Mouse (Mus musculus): ENCODE measurements at regions not wholly inside any gene's neighbourhood (a gene's known extent, or its start where the extent isn't known, plus 50 kb on each side); places are given as distances from the start of the nearest gene placed in this dataset.

GRCm38 (mm10) chr3:99817965-99818364 lies 67.2 kb upstream of the Spag17 start:
- Histone ChIP-seq H3K9ac (peak overlapping the region; percentile 47; the same call in 1 of the 2 replicates), H3K27me3 (no peaks in the 10 kb centered on the region), H3K4me1 (replicated peaks) (peaks cover 10% of the 10 kb centered on the region; the same call in 1 of the 2 replicates), H3K4me2 (peak overlapping the region; percentile 5; the same call in 1 of the 2 replicates), H3K4me3 (no peak overlapping the region), H3K9me3 (no peaks in the 10 kb centered on the region), H3K36me3 (no peaks in the 10 kb centered on the region), H3K27ac (replicated peaks) (no peak overlapping the region)
- 39% methylated on average over 8 of the region's 8 CpGs for WGBS
- no peak for ATAC-seq (ENCODE audit: low read depth)

GRCm38 (mm10) chr3:99822735-99823134 lies 62.5 kb upstream of the Spag17 start:
- H3K9me3 ChIP-seq, result no peaks in the 10 kb centered on the region
- H3K4me3 ChIP-seq, result no peak overlapping the region
- H3K27me3 ChIP-seq, result no peaks in the 10 kb centered on the region
- H3K4me2 ChIP-seq, result no peak overlapping the region
- WGBS, result 85% methylated on average over 5 of the region's 5 CpGs
- H3K4me1 ChIP-seq (replicated peaks), result peaks cover 10% of the 10 kb centered on the region; the same call in 1 of the 2 replicates
- no peaks in the 10 kb centered on the region for H3K36me3 ChIP-seq
- ATAC-seq (ENCODE audit: low read depth), result no peak
- H3K9ac ChIP-seq, result no peak overlapping the region
- no peak overlapping the region for H3K27ac ChIP-seq (replicated peaks)

- Histone ChIP-seq H3K27ac (replicated peaks) (no peak overlapping the region), H3K36me3 (no peaks in the 10 kb centered on the region), H3K9ac (no peak overlapping the region), H3K4me2 (no peak overlapping the region), H3K4me3 (no peak overlapping the region), H3K4me1 (replicated peaks) (peaks cover 5% of the 10 kb centered on the region; the same call in 1 of the 2 replicates), H3K9me3 (no peaks in the 10 kb centered on the region), H3K27me3 (no peaks in the 10 kb centered on the region)
- no peak for ATAC-seq (ENCODE audit: low read depth)
- 91% methylated on average over 3 of the region's 3 CpGs for whole genome bisulfite sequencing
These were observed 62.0 kb upstream of the Spag17 start for GRCm38 (mm10) chr3:99823256-99823655.

Measured in neural tube, embryonic 13.5 days (tissue).